18 mouse cellular contexts compared by ENCODE assay signal in the genomic region with DNA sequence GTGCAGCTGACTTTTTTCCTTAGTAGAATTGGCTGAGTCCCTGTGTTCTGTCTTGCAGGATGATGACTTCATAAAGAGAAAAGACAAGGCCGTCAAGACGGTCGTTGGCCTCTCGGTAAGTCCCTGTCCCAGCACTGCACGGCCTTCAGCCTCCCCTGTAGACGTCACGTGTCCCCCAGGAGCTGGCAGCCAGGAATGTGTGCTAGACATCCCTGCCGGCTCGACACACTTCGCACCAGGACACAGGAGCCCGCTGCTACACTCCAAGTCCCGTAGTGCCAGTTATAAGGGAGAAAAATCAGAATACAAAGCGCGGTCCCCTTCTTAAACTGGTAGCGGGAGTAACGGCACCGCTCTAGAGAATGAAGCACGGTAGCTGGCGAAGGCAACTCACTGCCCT.
"Had no signal": no experiment of that assay in that cellular context is flagged by ENCODE, and none has a peak within 500 bp of the region (broad histone marks: within the 10 kb centered on the region; RNA-seq: fewer than 3 reads in every experiment).

No protein-coding gene starts in this region.

- H3K27ac ChIP-seq: kidney, postnatal 0 days; left cerebral cortex, adult 2 months; limb, embryonic 13.5 days; liver, embryonic 13.5 days; stomach, postnatal 0 days had no signal

- H3K4me3 ChIP-seq: left cerebral cortex, adult 2 months; limb, embryonic 13.5 days; liver, embryonic 13.5 days had no signal

- H3K9me3 ChIP-seq: limb, embryonic 13.5 days; liver, embryonic 13.5 days had no signal

- H3K9ac ChIP-seq: limb, embryonic 13.5 days; liver, embryonic 13.5 days had no signal

- H3K27me3 ChIP-seq: limb, embryonic 13.5 days; liver, embryonic 13.5 days had no signal

- DNase-seq: kidney, postnatal 25 days; layer of hippocampus, postnatal 36 days; liver; liver, embryonic 13.5 days; lung, adult 2 months; lung, postnatal 14 days; lung, postnatal 4 days; midbrain, embryonic 14.5 days; right cerebral cortex, adult 18-20 months; right cerebral cortex, postnatal 14 days; right cerebral cortex, postnatal 4 days; thymus, adult 2 months; thymus, postnatal 14 days had no signal

- H3K4me2 ChIP-seq: limb, embryonic 13.5 days; liver, embryonic 13.5 days; midbrain, embryonic 11.5 days had no signal
